ENCODE assay signal across 11 mouse cellular contexts in the genomic region with DNA sequence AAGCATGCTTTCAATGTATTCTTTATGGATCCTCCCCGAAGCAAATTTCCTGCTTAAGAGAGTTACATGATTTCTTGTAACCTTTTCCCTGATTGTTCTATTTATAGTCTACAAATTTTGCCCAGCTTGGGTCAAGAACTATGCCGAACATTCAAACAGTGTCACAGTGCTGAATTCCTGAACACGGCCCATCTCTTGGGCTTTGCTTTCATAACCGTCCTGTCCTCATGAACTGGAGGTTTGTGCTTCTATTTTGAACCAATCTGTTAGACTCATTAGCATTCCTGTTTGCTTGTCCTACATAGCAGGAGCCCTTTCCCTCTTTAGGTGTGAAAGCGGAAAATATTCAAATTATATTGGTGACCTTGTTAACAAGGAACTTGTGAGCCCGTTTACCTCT.
"Had no signal": no experiment of that assay in that cellular context is flagged by ENCODE, and none has a peak within 500 bp of the region (broad histone marks: within the 10 kb centered on the region; RNA-seq: fewer than 3 reads in every experiment).

No protein-coding gene starts in this region.

- H3K36me3 ChIP-seq: limb, embryonic 10.5 days; liver, embryonic 15.5 days; midbrain, embryonic 13.5 days had no signal

- H3K27ac ChIP-seq: left cerebral cortex, adult 2 months; limb, embryonic 10.5 days; liver, embryonic 15.5 days; midbrain, embryonic 13.5 days; stomach, postnatal 0 days had no signal

- H3K4me3 ChIP-seq: left cerebral cortex, adult 2 months; limb, embryonic 10.5 days; liver, embryonic 15.5 days; midbrain, embryonic 13.5 days had no signal

- H3K4me1 ChIP-seq: limb, embryonic 10.5 days; liver, embryonic 15.5 days had no signal

- H3K9me3 ChIP-seq: limb, embryonic 10.5 days; liver, embryonic 15.5 days; midbrain, embryonic 13.5 days had no signal

- H3K4me2 ChIP-seq: liver, embryonic 11.5 days; liver, embryonic 15.5 days; midbrain, embryonic 13.5 days had no signal

- DNase-seq: kidney, postnatal 25 days; lung, adult 2 months; lung, postnatal 36 days; thymus, postnatal 4 days had no signal

- H3K9ac ChIP-seq: liver, embryonic 15.5 days; midbrain, embryonic 13.5 days had no signal

- H3K27me3 ChIP-seq: liver, embryonic 15.5 days; midbrain, embryonic 13.5 days had no signal

- ATAC-seq: lung, postnatal 0 days; midbrain, embryonic 13.5 days had no signal
